Mouse (Mus musculus) thymus, adult 2 months (tissue): ENCODE data around the gene Pdzph1. TPM values are rescaled to one million over a fixed set of nuclear protein-coding genes. Genes with fewer than 3 reads are reported as not detected.

Source experiments
- DNase-seq: peaks from one replicate; pipeline ENCODE4 v3.0.0; 2021
- H3K27ac ChIP-seq: fragments of 200-500 bp; 2 replicates; pipeline ENCODE4 v1.5.1; 2012; ENCODE audit warnings: low read length, control low read depth; ENCODE audit not compliant: control insufficient read depth, insufficient read depth
- H3K27me3 ChIP-seq: fragments of 200-500 bp; 2 replicates; pipeline ENCODE4 v1.6.1; 2012; ENCODE audit warnings: mild to moderate bottlenecking, low read length, moderate library complexity, mixed read lengths; ENCODE audit not compliant: control insufficient read depth, insufficient read depth
- H3K36me3 ChIP-seq: fragments of 200-500 bp; 2 replicates; pipeline ENCODE4 v1.6.1; 2012; ENCODE audit warnings: mild to moderate bottlenecking, low read length, moderate library complexity; ENCODE audit not compliant: control insufficient read depth, insufficient read depth
- H3K4me1 ChIP-seq: fragments of 200-500 bp; replicated peaks from 2 replicates; pipeline ENCODE4 v1.6.1; 2012; ENCODE audit warnings: low read length; ENCODE audit not compliant: control insufficient read depth, insufficient read depth
- H3K4me3 ChIP-seq: fragments of 200-500 bp; 2 replicates; pipeline ENCODE4 v1.5.1; 2012; ENCODE audit warnings: mild to moderate bottlenecking, low read length, control low read depth, moderate library complexity; ENCODE audit not compliant: control insufficient read depth, insufficient read depth
- CTCF ChIP-seq: fragments of 200-500 bp; IDR thresholded peaks from 2 replicates; pipeline ENCODE4 v1.5.1; 2012; ENCODE audit warnings: mild to moderate bottlenecking, control low read depth, low read length, moderate library complexity, borderline replicate concordance; ENCODE audit not compliant: control insufficient read depth, poor library complexity, insufficient read depth; ENCODE audit errors: extremely low read depth
- POLR2A ChIP-seq: fragments of 200-500 bp; IDR thresholded peaks from 2 replicates; pipeline ENCODE4 v1.6.1; 2012; ENCODE audit warnings: mild to moderate bottlenecking, low read length, control low read depth, moderate library complexity; ENCODE audit not compliant: control insufficient read depth, poor library complexity, insufficient read depth; ENCODE audit errors: extremely low read depth
- WGBS: fragments of 180-500 bp; shearing (Covaris S2); methylation state at CpG from one replicate; pipeline ENCODE4 v1.1.7; 2018; 5-methylcytosine and 5-hydroxymethylcytosine counted together
- polyA plus RNA-seq: library from polyadenylated mRNA; depleted of rRNA; stranded (reverse); fragments of >200 nt; gene quantifications from 2 replicates; pipeline ENCODE4 v1.2.3, GENCODE M21; 2012; rRNA removed

Gene Pdzph1
- 0.23 TPM in 1 of 2 replicates, not detected in the other for polyA plus RNA-seq

GRCm38 (mm10) chr17:58991275-58991674 lies at the start of gene Pdzph1:
Gene Pdzph1 (minus strand): TSS chr17:58991375.
- Histone ChIP-seq H3K27me3 (no peaks in the 10 kb centered on the region), H3K4me1 (no peaks in the 10 kb centered on the region), H3K4me3 (no peak within 1 kb of the TSS), H3K27ac (no peak within 1 kb of the TSS), H3K36me3 (no peaks in the 10 kb centered on the region)
- no peak for TF ChIP-seq CTCF
- no peak for TF ChIP-seq POLR2A
- 93% methylated on average over 6 of the region's 6 CpGs for WGBS
- no peak for DNase-seq

GRCm38 (mm10) chr17:59039754-59040153 lies 48.6 kb upstream of the Pdzph1 start:
- DNase-seq: no peak
- Histone ChIP-seq H3K36me3 (no peaks in the 10 kb centered on the region), H3K27me3 (no peaks in the 10 kb centered on the region), H3K4me3 (no peak overlapping the region), H3K27ac (no peak overlapping the region), H3K4me1 (no peaks in the 10 kb centered on the region)
- TF ChIP-seq CTCF (no peak), POLR2A (no peak)
- WGBS: 37% methylated on average over 5 of the region's 5 CpGs

- no peak overlapping the region for H3K4me3 ChIP-seq
- no peak for DNase-seq
- no peaks in the 10 kb centered on the region for H3K4me1 ChIP-seq
- TF ChIP-seq CTCF: no peak
- TF ChIP-seq POLR2A: no peak
- no peaks in the 10 kb centered on the region for H3K27me3 ChIP-seq
- H3K27ac ChIP-seq: no peak overlapping the region
- WGBS: 88% methylated on average over 3 of the region's 3 CpGs
- no peaks in the 10 kb centered on the region for H3K36me3 ChIP-seq
Measured at GRCm38 (mm10) chr17:59033445-59033844, 42.3 kb upstream of the Pdzph1 start.

DNA sequence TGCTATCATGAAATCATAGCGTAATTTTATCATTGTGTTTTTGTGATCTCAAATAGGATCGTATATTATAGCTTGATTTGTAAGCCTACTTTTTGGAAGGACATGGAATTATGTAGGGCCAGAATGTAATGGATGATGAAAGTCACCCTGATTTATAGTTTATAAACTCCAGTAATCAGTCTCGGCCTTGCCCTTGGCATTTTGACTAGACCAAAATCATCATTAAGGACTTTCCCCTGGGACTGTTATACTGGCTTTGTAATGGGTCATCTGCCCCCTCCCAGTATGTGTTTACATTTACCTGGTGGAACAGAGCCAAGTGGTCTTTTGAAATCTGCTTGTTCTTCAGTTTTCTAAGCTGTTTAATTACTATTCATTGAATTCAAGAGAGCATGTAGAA lies 35.2 kb upstream of the Pdzph1 start:
- no peak overlapping the region for H3K27ac ChIP-seq
- TF ChIP-seq CTCF: no peak
- no peak for TF ChIP-seq POLR2A
- no peaks in the 10 kb centered on the region for H3K27me3 ChIP-seq
- no peak for DNase-seq
- H3K4me1 ChIP-seq: no peaks in the 10 kb centered on the region
- H3K36me3 ChIP-seq: no peaks in the 10 kb centered on the region
- no peak overlapping the region for H3K4me3 ChIP-seq
- WGBS: 95% methylated on average over 3 of the region's 3 CpGs

DNA sequence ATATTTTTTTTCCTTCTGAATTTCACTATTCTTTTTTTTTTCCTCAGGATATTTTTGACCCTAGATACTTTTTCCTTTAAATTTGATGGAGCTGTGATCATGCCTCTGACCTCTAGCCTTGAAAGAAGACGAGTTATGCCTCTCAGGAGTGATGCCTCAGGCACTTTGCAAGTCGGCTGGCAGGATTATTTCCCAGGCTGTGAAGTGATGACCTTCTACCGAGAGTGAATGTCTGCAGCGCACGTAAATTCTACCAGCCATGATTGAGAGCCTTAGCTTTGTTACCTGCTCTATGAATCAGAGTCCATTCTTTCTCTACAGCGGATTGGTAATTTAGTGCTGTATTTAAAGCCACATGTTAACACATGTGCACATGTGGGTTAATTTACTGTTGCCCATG lies 33.3 kb upstream of the Pdzph1 start:
- no peak for TF ChIP-seq POLR2A
- TF ChIP-seq CTCF: no peak
- no peak for DNase-seq
- Histone ChIP-seq H3K27ac (no peak overlapping the region), H3K36me3 (no peaks in the 10 kb centered on the region), H3K4me1 (no peaks in the 10 kb centered on the region), H3K4me3 (no peak overlapping the region), H3K27me3 (no peaks in the 10 kb centered on the region)
- 82% methylated on average over 6 of the region's 6 CpGs for WGBS

GRCm38 (mm10) chr17:59023971-59024370 lies 32.8 kb upstream of the Pdzph1 start:
- Histone ChIP-seq H3K27me3 (no peaks in the 10 kb centered on the region), H3K36me3 (no peaks in the 10 kb centered on the region), H3K4me3 (no peak overlapping the region), H3K27ac (no peak overlapping the region), H3K4me1 (no peaks in the 10 kb centered on the region)
- no peak for DNase-seq
- WGBS: 77% methylated on average over 5 of the region's 5 CpGs
- TF ChIP-seq CTCF (no peak), POLR2A (no peak)

DNA sequence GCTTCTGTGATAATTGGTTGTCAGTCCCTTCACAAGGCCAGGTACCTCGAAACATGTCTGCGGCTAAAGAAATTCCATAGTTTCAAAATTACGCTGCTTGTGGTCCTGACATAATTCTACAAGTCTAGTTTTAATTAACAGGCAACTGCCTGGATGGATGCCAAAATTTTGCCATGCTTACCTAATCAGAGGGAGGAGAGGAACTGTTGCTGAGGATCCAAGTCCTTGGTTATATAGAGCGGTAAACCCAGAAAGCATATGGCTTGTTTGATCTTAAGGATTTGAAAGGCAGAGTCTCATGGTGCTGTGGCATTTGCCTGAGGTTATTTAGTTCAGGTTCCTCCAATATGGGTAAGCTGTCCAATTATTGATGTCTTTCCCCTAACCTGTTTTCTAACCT lies 27.5 kb upstream of the Pdzph1 start:
- TF ChIP-seq POLR2A (no peak), CTCF (no peak)
- 94% methylated on average over 4 of the region's 4 CpGs for WGBS

DNA sequence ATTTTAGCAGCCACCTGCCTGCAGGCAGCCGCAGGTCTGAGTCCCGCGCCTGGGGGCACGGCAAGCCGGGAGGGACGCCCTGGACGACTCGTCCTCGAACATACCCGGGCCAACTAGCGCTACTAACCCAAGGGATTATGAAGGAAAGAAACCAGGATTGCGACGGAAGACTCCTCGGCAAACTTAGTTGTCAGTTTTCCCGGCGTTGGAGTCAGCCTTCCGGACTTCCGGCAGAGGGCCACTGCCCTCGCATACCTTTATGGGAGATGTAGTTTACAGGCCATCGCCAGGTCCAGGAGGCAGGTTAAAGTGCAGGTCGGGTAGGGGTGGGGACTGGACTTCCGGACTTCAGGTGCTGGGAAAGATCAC lies 21.9 kb upstream of the Pdzph1 start, which contains the start of gene Nudt12:
Gene Nudt12, minus strand, starts transcription at position 282 of the 369 bp plus-strand sequence.
- Histone ChIP-seq H3K27me3 (no peaks in the 10 kb centered on the region), H3K36me3 (no peaks in the 10 kb centered on the region), H3K4me3 (peak within 1 kb of the TSS; percentile 62), H3K27ac (no peak within 1 kb of the TSS), H3K4me1 (no peaks in the 10 kb centered on the region)
- DNase-seq: peak; percentile 50
- 2% methylated on average over 22 of the region's 22 CpGs for WGBS
- TF ChIP-seq POLR2A (no peak), CTCF (no peak)

More for the DNA sequence above, 27.5 kb upstream of the Pdzph1 start:
- H3K36me3 ChIP-seq: no peaks in the 10 kb centered on the region
- no peak overlapping the region for H3K27ac ChIP-seq
- no peaks in the 10 kb centered on the region for H3K27me3 ChIP-seq
- no peak overlapping the region for H3K4me3 ChIP-seq
- H3K4me1 ChIP-seq: no peaks in the 10 kb centered on the region
- no peak for DNase-seq
